Comparison of ENCODE assay signal across 13 mouse cellular contexts in the genomic region with DNA sequence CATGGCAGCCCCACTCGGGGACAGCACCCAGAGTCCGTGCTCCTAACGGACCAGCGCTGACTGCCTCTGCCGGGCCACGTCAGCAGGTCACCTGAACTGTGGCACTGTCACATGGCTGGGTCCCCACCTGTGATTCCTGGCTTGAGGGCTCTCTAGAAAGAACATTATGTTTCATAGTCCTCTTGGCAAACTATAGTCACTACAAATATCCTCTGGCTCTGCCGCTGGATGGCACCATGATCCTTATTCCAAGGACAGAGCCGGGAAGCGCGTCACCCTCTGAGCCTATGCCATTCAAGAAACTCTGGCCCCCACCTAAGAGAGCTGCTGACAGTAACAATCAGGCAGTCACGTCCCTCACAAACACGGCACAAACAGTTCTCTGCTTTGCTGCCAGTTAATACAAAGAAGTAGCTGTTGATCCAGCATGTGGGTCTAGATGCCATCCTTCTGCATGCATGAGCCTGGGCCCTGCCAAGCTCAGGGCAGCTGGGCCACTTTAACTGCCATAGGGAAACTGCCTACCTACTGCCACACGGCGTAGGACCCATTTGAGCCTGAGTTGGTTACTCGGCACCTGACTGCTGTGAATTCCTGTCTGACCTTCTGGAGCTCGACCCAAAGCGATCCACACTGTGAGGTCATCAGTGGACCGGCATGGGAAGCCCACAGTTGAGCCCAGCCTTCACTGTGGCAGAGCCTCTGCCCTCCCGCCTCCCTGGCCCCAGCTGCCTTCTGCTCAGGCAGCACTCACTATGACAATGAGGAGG. TPM values are rescaled to one million over a fixed set of nuclear protein-coding genes. Genes with fewer than 3 reads are reported as not detected.
DNase-seq lines count a peak whose midpoint lies in the region; ATAC-seq and TF ChIP-seq lines count a peak whose summit lies in the region.
"Had no signal": no experiment of that assay in that cellular context is flagged by ENCODE, and none has a peak within 500 bp of the region (broad histone marks: within the 10 kb centered on the region; RNA-seq: fewer than 3 reads in every experiment).

No protein-coding gene starts in this region.

- peaks cover 16% of the 10 kb centered on the region for H3K4me1 ChIP-seq in liver, adult 2 months (ENCODE audit: control insufficient read depth, insufficient read depth, low read length)
- peaks cover 2% of the 10 kb centered on the region; the same call in 1 of the 2 replicates for H3K4me1 ChIP-seq in liver, embryonic 11.5 days (replicated peaks; ENCODE audit: control insufficient read depth, insufficient read depth, low read length)
- no peaks in the 10 kb centered on the region; the same call in 1 of the 2 replicates for H3K4me1 ChIP-seq in neural tube, embryonic 14.5 days (ENCODE audit: control insufficient read depth, insufficient read depth, low read length)
- H3K4me1 ChIP-seq in midbrain, embryonic 14.5 days (ENCODE audit: control insufficient read depth, insufficient read depth, low read length), result no peaks in the 10 kb centered on the region
- H3K4me1 ChIP-seq: forebrain, embryonic 12.5 days had no signal

- no peak overlapping the region for H3K27ac ChIP-seq in liver, adult 2 months (replicated peaks; ENCODE audit: insufficient read depth, low read depth, low read length)
- no peak overlapping the region for H3K27ac ChIP-seq in liver, embryonic 11.5 days (ENCODE audit: low read depth, low read length)
- H3K27ac ChIP-seq in neural tube, embryonic 14.5 days (ENCODE audit: low read depth, low read length), result peak overlapping the region; percentile 68
- no peak overlapping the region for H3K27ac ChIP-seq in midbrain, embryonic 14.5 days (replicated peaks; ENCODE audit: low read depth, low read length)
- H3K27ac ChIP-seq: forebrain, embryonic 12.5 days had no signal

- no peaks in the 10 kb centered on the region for H3K9me3 ChIP-seq in liver, embryonic 11.5 days (ENCODE audit: control insufficient read depth, low read length)
- H3K9me3 ChIP-seq in neural tube, embryonic 14.5 days (ENCODE audit: control insufficient read depth, low read length), result no peaks in the 10 kb centered on the region
- H3K9me3 ChIP-seq in midbrain, embryonic 14.5 days (ENCODE audit: control insufficient read depth, low read length), result no peaks in the 10 kb centered on the region
- H3K9me3 ChIP-seq: forebrain, embryonic 12.5 days had no signal

- ATAC-seq in frontal cortex, adult (ENCODE audit: low TSS enrichment), result peak; percentile 49
- ATAC-seq in liver, embryonic 11.5 days (replicated peaks; ENCODE audit: low FRiP score), result no peak
- peak; percentile 39 for ATAC-seq in neural tube, embryonic 14.5 days (ENCODE audit: low read depth)
- no peak for ATAC-seq in midbrain, embryonic 14.5 days (ENCODE audit: low FRiP score, low TSS enrichment)
- ATAC-seq: midbrain, embryonic 16.5 days had no signal

- H3K4me2 ChIP-seq in liver, embryonic 11.5 days, result no peak overlapping the region
- H3K4me2 ChIP-seq in neural tube, embryonic 14.5 days (ENCODE audit: low read depth, low read length), result no peak overlapping the region
- no peak overlapping the region for H3K4me2 ChIP-seq in midbrain, embryonic 14.5 days (ENCODE audit: low read length)
- H3K4me2 ChIP-seq: forebrain, embryonic 12.5 days had no signal

- no peak for DNase-seq in frontal cortex, postnatal 14 days (ENCODE audit: low spot score in 2 of 2)
- DNase-seq in liver, adult 2 months (ENCODE audit: extremely low read depth, low read depth, low spot score), result peak; percentile 95
- no peak for DNase-seq in liver, embryonic 11.5 days (ENCODE audit: low spot score)
- DNase-seq in heart, postnatal 14 days, result peak; percentile 37 to 51
- no peak for DNase-seq in yolk sac, embryonic 10.5 days (ENCODE audit: low spot score)
- DNase-seq in midbrain, embryonic 14.5 days, result no peak
- DNase-seq: adrenal gland, postnatal 14 days; B cell, adult 2 months; lung, adult 18-20 months had no signal

- WGBS in liver, adult 2 months, result 88% methylated on average over 19 of the region's 19 CpGs
- 92% methylated on average over 19 of the region's 19 CpGs for WGBS in liver, embryonic 11.5 days
- WGBS in neural tube, embryonic 14.5 days, result 79% methylated on average over 19 of the region's 19 CpGs
- 97% methylated on average over 19 of the region's 19 CpGs for WGBS in midbrain, embryonic 14.5 days

- no peak for TF ChIP-seq CTCF in liver, adult 2 months (IDR thresholded peaks at IDR 0.05; ENCODE audit: low read depth, low read length)

- H3K27me3 ChIP-seq in liver, adult 2 months (ENCODE audit: control insufficient read depth, insufficient read depth, low read length), result no peaks in the 10 kb centered on the region
- H3K27me3 ChIP-seq in liver, embryonic 11.5 days (replicated peaks; ENCODE audit: control insufficient read depth, insufficient read depth, low read length), result no peaks in the 10 kb centered on the region
- no peaks in the 10 kb centered on the region for H3K27me3 ChIP-seq in neural tube, embryonic 14.5 days (ENCODE audit: control insufficient read depth, insufficient read depth, low read length)
- no peaks in the 10 kb centered on the region for H3K27me3 ChIP-seq in midbrain, embryonic 14.5 days (ENCODE audit: control insufficient read depth, insufficient read depth, low read length)
- H3K27me3 ChIP-seq: forebrain, embryonic 12.5 days had no signal

- H3K79me2 ChIP-seq in liver, adult 2 months (ENCODE audit: control insufficient read depth, insufficient read depth, low read length), result no peaks in the 10 kb centered on the region

- H3K4me3 ChIP-seq in liver, adult 2 months (ENCODE audit: insufficient read depth, low read depth, low read length), result no peak overlapping the region
- no peak overlapping the region for H3K4me3 ChIP-seq in liver, embryonic 11.5 days (ENCODE audit: low read depth, low read length)
- no peak overlapping the region for H3K4me3 ChIP-seq in neural tube, embryonic 14.5 days (ENCODE audit: low read depth, low read length)
- no peak overlapping the region for H3K4me3 ChIP-seq in midbrain, embryonic 14.5 days (replicated peaks; ENCODE audit: low read depth, low read length)
- H3K4me3 ChIP-seq: forebrain, embryonic 12.5 days had no signal

- TF ChIP-seq POLR2A in liver, adult 2 months (IDR thresholded peaks at IDR 0.05; ENCODE audit: extremely low read depth, insufficient read depth, low read length), result no peak

- no peak overlapping the region for H3K9ac ChIP-seq in liver, adult 2 months (ENCODE audit: low read depth, low read length)
- H3K9ac ChIP-seq in liver, embryonic 11.5 days (ENCODE audit: low read depth, low read length), result no peak overlapping the region
- H3K9ac ChIP-seq in neural tube, embryonic 14.5 days (replicated peaks; ENCODE audit: low read depth, low read length), result no peak overlapping the region
- no peak overlapping the region for H3K9ac ChIP-seq in midbrain, embryonic 14.5 days (replicated peaks; ENCODE audit: low read length)
- H3K9ac ChIP-seq: forebrain, embryonic 12.5 days had no signal

- intact Hi-C loops in heart, postnatal 14 days (cut with DNase I), result no loop called here

- peaks cover 41% of the 10 kb centered on the region; the same call in 1 of the 2 replicates for H3K36me3 ChIP-seq in liver, adult 2 months (ENCODE audit: control insufficient read depth, insufficient read depth, low read length)
- peaks cover 56% of the 10 kb centered on the region for H3K36me3 ChIP-seq in liver, embryonic 11.5 days (ENCODE audit: control insufficient read depth, insufficient read depth, low read length)
- peaks cover 79% of the 10 kb centered on the region for H3K36me3 ChIP-seq in neural tube, embryonic 14.5 days (ENCODE audit: control insufficient read depth, insufficient read depth, low read length)
- peaks cover 99% of the 10 kb centered on the region for H3K36me3 ChIP-seq in midbrain, embryonic 14.5 days (ENCODE audit: control insufficient read depth, insufficient read depth, low read length)

RNA-seq across cellular contexts. Expression of a gene that starts 13.0 kb away (rescaled TPM):
- total RNA-seq in liver, adult 2 months (2014; rRNA removed), result 27.9 and 38.3 TPM in 2 replicates
- polyA plus RNA-seq in liver, adult 2 months (2012; rRNA removed), result 44.9 and 47.5 TPM in 2 replicates
- polyA plus RNA-seq in liver, embryonic 11.5 days (2014; fragmentation: Nextera tagmentation; extraction: Ambion mirVana), result 4.1 and 4.5 TPM in 2 replicates
- 10 to 100 TPM; 44.5 to 48.1 TPM for total RNA-seq in heart, postnatal 14 days (2021)
- 10.0 and 10.6 TPM in 2 replicates for polyA plus RNA-seq in neural tube, embryonic 14.5 days (2014; fragmentation: Nextera tagmentation; extraction: Ambion mirVana)
- 9.3 and 20.1 TPM in 2 replicates for polyA plus RNA-seq in midbrain, embryonic 14.5 days (2014; fragmentation: Nextera tagmentation; extraction: Ambion mirVana)

RNA-seq across cellular contexts. Expression of a gene that starts 32.1 kb away (rescaled TPM):
- total RNA-seq in liver, adult 2 months (2014; rRNA removed), result 10.5 and 14.2 TPM in 2 replicates
- 10.9 and 15.3 TPM in 2 replicates for polyA plus RNA-seq in liver, adult 2 months (2012; rRNA removed)
- polyA plus RNA-seq in liver, embryonic 11.5 days (2014; fragmentation: Nextera tagmentation; extraction: Ambion mirVana), result 22.8 and 23.6 TPM in 2 replicates
- total RNA-seq in heart, postnatal 14 days (2021), result 10 to 100 TPM; 34.8 to 36.6 TPM
- 55.8 and 58.6 TPM in 2 replicates for polyA plus RNA-seq in neural tube, embryonic 14.5 days (2014; fragmentation: Nextera tagmentation; extraction: Ambion mirVana)
- polyA plus RNA-seq in midbrain, embryonic 14.5 days (2014; fragmentation: Nextera tagmentation; extraction: Ambion mirVana), result 56.2 and 62.5 TPM in 2 replicates

Comparison
In these comparisons a context has a peak if more than half of its experiments do, and no peak if none do; other contexts are left out.
1. DNase-seq: peak in liver, adult 2 months (single experiment) and heart, postnatal 14 days (2 of 2); none in frontal cortex, postnatal 14 days (0 of 2), liver, embryonic 11.5 days (single experiment), yolk sac, embryonic 10.5 days (single experiment) and midbrain, embryonic 14.5 days (single experiment).
2. ATAC-seq: peak in frontal cortex, adult (single experiment) and neural tube, embryonic 14.5 days (single experiment); none in liver, embryonic 11.5 days (single experiment) and midbrain, embryonic 14.5 days (single experiment).